Mouse (Mus musculus): ENCODE results near the gene Lsmem1. TPM values are rescaled to one million over a fixed set of nuclear protein-coding genes. Genes with fewer than 3 reads are reported as not detected.

Gene Lsmem1
- polyA plus RNA-seq, 1 experiment from 2014 or later, result 0.21 TPM

MicroRNAs within 50 kb of the gene (microRNA counts, 519-probe panel; counts per million panel counts)
- microRNA mmu-miR-1938, result 104 counts per million, percentile 35 among the panel's probes with 10 or more counts

Small RNA genes within 50 kb of the gene (microRNA-seq; reads per million reads assigned to microRNA genes)
- gene Mir1938, result not detected

Other genes with a start within 250 kb of the Lsmem1 start
- 46.4 and 47.0 TPM in 2 replicates for gene Arl4a, start 161.5 kb downstream of the Lsmem1 start, polyA plus RNA-seq (2015; fragmentation: Nextera tagmentation; extraction: Ambion mirVana)
- 25.1 and 26.3 TPM in 2 replicates for gene Scin, start 65.3 kb downstream of the Lsmem1 start, polyA plus RNA-seq (2015; fragmentation: Nextera tagmentation; extraction: Ambion mirVana)
- gene Ifrd1, start 49.0 kb upstream of the Lsmem1 start, polyA plus RNA-seq (2015; fragmentation: Nextera tagmentation; extraction: Ambion mirVana), result 88.7 and 103 TPM in 2 replicates
- gene Zfp277, start 246.4 kb upstream of the Lsmem1 start, polyA plus RNA-seq (2015; fragmentation: Nextera tagmentation; extraction: Ambion mirVana), result 42.4 and 42.8 TPM in 2 replicates
- gene Dock4, start 246.5 kb upstream of the Lsmem1 start, polyA plus RNA-seq (2015; fragmentation: Nextera tagmentation; extraction: Ambion mirVana), result 13.3 and 18.4 TPM in 2 replicates